Mouse (Mus musculus) cerebellum, postnatal 4 days (tissue): ENCODE results near the gene Otx2.

ENCODE experiments used
- DNase-seq, 2 experiments: peaks; one replicate each; pipeline ENCODE4 v3.0.0; 2022; ENCODE audit warnings: low spot score in 2 of 2, mixed read lengths in 1 of 2

Gene Otx2

DNA sequence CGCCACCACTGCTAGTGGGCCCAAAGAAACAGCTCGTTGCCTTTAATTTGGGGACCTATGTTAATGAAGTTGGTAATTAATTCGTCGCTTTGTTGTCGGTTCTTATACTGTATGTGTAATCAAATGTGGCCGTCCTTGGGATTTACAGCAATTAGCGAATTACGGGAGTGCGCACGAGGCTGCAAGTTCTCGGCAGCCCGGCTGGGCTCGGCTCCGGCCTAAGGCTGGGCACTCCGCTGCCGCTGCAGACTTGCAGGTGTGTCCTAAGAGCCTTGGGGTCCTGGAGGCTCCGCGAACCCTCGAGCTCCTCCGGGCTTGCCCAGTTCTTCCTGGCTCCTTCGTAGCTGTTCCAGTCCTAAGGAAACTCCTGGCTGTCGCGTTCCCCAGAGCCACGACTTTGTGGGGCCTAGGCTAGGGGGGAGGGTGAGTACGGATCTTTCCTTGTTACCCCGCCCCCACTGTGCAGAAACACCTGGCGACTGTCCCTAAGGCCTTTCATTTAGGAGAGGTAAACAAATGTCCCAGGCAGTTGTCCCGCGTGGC lies 4.8 kb downstream of the Otx2 start:
- no peak for DNase-seq

DNA sequence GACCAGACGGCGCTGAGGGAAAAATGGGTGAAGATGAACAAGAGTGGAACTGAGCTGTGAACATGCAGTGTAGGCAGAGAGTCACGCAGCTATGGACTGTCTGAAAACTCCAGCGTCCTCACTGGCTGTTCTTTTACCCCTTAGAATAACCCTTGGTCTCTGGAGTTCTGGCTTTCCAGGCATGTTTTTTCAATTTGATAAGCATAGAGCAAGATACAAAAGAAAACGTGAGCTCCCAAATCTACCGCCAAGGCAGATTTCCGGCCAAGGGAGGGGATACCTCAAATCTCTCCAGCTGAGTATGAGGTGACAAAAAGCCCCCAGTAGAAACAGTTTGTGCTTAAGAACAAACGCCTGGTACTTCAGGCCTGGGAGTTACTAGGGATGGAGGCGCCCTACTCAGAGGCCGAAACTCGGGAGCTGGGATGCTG lies 5.6 kb downstream of the Otx2 start:
- DNase-seq, result no peak

DNA sequence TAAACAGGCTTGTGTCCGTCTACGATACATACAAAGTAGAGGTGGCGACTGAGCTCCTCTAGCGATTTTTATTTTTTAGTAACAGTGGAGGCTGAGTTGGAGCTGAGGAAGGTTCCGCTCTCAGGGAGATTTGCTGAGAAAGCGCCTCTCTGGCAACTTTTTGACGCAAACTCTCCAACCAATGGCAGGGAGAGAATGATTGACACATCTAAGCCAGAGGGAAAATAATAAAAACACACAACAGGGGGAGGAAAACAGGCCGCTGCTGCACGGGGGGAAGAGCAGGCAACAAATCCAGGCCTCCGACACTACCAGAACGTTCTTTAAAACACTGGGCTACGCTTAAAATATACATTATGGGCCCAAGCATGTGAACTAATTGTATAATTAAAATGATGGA lies 6.2 kb downstream of the Otx2 start:
- DNase-seq, result no peak

DNA sequence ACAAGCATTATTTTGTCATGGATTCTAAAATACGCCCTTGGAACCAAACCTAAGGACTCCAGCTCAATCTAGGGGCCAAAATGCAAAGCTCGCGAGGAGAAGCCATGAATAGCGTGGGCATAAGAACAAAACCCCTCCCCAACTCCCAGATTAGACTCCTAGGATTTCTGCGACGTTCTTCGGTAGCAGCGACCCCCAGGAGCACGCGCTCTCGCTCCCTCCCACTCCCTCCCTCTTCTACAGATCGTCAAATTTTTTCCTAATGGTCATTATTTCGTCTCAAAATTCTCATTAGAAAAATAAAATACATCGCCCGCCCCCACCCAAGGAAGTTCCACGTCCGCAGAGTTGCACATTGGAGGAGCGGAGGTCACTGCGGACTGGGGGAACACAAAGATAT lies 6.8 kb downstream of the Otx2 start:
- no peak for DNase-seq

DNA sequence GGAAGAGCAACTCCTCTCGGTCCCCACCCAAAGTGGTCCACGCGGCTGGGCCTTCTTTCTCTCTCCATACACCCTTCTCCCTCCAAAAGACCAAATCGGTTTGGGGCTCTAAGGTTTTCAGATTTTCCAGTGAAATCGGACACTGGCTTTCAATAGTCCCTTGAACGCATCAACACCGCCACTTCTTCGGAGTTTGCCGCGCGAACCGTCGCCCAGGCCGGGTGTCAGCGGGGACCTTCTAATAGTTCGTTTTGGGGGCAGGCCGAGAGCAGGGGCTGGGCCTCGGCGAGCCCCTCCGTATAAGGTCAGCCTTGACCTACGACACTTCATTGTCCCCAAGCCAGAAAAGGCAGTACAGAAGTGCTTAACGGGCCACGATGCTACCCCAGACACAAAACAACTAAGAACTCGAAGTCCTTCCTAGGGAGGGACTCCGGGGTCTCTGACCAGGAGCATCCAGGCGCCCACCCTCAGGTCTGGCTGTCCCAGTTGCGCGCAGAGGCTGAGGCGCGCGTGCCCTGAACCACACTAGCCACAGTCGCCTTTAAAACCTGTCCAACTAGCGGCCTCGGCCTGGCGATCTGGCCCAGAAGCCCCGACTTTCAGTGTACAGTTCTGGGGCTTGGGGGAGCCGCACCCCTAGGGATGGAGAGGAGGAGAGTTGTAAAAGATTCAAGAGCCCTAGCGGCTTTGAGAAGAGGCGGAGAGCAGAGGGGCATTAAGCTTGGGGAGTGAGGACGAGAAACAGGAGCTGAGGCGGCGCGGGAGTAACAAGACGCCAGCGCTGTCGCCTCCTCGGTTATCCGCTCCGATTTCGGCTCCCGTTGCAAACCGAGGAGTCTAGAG lies 7.6 kb downstream of the Otx2 start:
- no peak for DNase-seq

DNA sequence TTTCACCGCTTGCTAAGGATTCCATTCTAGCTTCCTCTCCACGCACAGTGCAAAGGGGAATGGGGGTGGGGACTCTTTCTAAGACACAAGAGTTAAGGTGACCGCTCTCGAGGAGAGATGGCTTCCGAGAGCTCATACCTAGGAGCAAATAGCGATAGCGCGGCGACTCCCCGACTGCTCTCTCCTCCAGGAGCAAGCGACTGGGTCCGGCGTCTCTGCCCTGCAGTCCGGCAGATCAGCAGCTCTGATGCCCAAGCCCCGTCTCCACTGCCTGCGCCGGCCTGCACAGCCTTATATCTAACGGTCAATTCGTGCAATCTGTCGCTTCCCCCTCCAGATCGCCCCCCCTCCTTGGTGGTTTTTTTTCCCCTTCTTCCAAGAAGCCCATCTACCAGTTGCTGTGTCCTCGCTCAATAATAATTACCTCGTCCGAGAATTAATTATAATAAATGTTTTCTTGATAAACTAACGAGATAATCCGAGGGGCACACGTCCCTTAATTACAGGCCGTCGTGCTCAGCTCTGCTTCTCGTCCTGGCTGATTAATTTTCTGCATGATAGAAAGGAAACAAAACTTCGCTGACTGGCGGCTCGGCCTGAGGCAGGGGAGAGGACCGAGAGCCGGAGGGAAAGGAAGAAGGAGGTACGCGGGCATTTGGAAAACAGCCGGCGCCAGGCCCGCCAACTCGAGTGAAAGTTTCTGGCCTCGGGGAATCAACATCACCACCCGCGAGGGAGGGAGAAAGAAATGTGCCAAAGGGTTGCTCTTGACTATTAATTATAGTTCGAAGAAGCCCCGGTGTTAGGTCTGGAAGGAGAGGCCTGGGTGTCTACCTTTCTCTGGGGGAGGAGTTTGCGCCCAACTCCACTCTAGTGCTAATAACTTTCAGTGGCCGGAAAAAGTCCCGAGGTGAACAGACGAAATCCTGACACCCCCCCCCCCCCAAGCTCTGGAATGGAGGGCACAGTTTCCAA lies 8.5 kb downstream of the Otx2 start:
- DNase-seq, result peak in 1 of 2 experiments; percentile 41

DNA sequence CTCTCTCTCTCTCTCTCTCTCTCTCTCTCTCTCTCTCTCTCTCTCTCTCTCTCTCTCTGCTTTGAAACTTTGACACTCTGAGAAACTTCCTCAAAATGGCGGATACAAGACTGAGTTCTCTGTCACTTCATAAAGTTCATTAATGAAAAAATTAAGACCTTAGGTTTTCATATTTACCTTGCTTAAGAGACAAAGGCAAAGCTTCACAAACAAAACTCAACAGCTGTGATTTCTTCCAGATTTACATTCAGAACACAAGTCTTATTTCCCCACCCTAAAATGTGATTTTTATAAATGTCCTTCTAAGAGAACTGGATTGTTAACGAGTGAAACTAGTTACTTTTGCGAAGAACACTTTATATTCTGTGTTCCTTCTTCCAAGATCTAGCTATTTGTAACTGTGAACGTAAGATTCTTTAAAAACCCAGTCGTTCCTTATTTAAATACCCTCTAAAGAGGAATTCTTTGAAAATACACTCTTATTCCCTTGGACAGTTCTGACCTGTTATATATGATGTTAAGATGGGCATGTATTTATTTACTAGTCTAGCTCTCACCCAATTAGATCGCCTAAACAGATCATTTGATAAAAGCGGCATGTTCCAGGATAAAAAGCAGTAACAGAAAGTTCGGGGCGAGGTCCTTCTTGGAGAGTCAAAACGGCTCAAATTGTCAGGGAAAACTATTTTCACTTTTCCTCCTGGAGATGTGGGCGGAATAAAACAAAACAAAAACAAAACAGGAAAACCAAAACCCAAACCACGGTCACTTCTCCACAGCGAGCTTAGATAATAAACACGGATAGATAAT lies 9.4 kb downstream of the Otx2 start:
- DNase-seq, result no peak

DNA sequence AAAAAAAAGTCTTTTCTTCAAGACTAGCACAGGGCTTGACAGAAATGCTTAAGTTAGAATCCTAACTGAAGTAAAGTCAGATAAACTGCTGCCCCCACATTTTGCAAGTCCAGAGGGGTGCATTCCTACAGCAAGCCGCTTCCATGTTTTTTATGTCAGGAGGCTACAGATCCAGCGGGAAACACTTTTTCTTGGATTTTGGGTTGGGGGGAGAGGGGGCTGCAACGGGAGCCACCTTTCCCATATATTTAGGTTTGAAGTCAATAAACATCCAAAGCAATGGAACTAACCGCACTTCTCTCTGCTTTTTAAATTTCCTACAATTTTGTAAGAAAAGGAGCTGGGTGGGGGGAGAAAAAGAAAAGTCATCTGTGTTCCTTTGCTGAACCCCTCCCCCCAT lies 10.1 kb downstream of the Otx2 start:
- no peak for DNase-seq

DNA sequence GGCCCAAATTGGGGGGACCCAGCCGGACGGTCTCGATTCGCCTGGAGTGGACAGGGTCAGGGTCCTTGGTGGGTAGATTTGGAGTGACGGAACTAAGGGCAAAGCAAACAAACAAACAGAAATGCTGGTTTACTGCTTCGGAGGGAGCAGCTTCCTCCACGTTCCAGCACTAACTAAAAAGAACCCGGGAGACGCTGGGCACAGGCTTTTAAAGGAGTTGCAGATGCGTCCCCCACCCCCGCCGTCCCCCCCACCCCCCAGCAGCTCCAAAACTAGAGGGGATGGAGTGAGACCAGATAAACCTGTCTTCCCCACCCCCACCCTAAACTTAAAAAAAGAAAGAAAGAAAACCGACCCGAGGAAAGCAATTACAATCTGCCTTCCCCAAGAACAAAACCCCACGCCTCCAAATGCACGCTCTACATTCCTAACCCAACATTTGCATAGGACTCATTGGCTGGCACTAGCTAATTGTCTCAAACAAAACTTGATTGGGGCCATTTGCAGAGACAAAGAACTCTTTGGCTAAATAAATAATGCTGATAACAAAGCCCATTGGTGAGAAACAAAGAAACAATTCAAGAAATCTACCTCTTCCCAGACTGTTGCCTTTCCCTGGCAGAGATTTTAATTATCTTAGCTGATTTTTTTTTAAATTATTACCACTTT lies 10.9 kb downstream of the Otx2 start:
- no peak for DNase-seq

DNA sequence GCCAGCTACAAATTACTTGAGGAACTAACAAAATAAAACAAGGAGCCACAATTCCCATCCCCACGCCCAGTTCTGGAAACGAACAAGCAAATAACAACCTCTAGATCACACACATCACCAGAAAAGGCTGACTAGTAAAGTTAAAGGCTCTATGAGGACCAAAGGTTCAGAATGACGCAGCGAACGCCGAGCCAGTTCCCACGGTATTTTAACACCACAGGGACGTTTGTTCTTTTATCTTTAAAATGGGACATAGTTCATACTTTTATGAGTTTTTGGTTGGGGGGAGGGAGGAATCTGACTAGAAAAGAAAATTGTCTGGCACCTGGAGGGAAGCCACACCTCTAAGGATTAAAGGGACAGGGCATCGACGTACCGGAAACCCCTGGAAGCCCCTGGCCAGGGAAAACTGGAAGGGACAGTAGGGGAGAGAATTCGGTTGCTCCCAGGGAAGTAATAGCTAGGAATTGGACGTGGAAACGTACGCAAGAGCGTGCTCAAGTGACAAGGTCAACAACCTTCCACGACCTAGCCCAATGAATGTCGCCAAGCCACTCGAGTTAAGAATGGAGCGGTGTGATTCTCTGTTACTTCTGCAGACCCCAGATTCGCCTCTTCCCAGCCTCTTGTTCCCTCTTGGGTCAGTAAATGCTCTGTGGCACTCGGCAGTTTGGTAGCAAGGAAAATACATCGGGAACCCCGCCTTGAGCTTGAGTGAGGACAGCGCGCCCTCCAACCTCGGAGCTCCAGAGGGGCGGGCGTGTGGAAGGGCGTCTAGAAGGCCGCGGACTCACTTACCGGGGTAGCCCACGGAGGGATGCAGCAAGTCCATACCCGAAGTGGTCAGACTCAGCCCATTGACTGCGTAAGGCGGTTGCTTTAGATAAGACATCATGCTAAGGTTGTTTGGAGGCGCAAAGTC lies 11.7 kb downstream of the Otx2 start:
- DNase-seq, result no peak

DNA sequence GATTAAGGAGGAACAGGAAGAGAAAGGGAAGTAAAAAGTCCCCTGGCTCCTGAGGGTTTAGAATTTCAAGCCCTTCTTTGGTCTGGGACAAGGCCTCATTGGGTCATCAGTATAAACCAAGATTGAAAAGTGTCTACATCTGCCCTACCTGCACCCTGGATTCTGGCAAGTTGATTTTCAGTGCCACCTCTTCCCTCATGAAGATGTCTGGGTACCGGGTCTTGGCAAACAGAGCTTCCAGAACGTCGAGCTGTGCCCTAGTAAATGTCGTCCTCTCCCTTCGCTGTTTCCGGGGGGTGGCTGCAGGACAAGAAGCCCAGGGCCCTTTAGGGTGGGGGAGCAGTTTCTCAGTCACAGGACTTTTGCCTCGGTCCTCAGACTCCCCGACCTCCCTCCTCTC lies 12.5 kb downstream of the Otx2 start:
- DNase-seq, result no peak

DNA sequence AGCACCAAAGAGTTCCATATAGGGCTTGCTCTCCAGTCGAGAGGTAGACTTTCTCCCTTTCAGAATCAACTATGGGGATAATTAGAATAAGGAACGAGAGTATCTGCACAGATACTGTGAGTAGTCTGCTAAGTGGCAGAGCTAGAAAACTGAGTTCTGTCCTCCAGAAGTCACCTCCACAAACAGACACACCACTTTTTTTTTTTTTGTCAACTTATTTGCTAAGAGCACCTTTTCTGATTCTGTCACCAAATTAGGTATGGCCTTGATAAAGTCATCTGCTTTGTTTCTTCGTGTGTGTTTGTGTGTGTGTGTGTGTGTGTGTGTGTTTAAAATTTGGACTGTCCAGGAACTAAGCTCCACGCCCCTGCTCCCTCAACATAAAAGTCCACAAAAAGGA lies 13.0 kb downstream of the Otx2 start:
- DNase-seq, result no peak

DNA sequence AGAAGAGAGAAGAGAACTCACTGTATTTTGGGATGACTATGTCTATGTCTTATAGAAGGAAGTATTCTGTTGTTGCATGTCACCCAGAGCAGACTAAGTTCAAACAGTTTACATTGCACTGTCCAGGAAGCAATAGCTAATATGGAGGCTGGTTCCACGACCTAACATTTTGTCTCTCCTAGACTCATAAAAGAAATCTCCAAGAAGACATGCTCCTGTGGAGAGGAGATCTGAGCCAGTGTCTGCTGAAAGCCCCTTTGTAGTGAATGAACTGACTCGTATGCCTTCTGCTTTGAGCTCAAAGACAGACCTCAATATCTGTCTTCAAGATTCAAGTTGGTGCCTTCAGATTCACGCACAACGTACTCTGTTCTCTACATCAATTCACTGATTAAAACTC lies 14.0 kb downstream of the Otx2 start:
- DNase-seq, result no peak

DNA sequence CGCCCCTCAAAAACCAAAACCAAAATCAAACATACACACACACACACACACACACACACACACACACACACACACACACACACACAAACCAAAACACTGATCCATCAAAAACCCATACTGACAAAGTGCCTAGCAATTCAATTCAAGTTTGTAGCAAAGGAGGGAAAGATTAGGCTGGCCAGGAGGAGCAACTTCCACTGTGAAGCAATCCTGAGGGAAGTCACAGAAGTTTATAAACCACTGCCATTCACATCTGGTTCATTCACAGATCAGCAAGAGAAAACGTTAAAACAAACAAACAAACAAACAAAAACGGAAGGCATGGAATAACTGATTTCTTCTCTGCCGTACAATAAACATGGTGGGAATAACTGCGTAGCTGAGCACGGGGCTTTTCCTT lies 16.4 kb downstream of the Otx2 start:
- no peak for DNase-seq

DNA sequence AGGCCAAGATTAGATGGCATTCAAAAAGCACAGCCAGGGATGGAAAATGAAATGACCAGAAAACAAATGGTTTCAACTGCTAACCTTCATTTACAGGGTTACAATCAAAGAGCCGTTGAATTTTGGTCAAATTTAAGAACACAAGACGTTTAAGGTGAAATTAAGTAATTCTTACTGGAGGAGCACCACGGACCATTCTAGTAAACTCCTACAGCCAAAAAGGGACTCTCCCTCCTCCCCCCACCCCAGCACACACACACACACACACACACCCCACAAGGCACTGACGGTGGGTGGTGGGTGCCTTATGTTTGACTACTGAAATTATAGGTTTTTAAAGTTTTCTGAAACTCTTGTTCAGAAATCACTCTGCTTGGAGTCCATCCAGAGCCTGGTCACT lies 16.9 kb downstream of the Otx2 start:
- no peak for DNase-seq

DNA sequence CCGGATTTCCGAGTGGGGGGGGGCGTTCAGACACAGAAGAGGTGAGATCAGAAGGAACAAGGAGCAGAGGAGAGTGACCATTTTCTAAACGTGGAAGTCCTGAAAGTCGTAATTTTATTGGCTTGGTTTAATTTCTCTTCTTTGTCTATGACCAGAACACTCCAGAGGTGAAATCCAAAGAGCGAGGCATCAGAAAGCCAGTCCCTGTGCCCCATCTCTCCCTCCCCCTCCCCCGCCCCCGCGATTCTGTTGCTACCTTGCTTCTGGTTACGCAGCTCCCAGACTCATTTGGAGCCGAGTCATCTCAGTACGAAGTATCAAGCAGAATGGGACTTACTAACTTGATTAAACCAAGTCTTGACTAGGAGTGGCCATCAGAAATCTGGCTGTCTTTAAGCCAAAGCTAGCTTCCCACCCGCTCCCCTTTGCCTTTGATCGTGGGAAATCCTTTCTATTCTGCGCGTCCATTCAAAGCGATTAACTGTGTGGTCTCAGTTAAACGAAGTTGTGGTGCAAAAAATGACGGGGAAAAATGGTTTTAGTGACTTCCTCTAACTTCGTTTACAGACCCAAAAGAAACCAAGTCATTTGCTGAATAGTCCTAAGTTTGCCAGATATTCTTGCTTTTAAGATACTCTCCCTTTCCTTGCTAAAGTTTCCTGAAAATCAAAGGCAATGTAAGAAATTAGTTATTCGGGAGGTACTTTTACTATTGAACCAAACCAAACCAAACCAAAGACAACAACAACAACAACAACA lies 17.6 kb downstream of the Otx2 start:
- no peak for DNase-seq

DNA sequence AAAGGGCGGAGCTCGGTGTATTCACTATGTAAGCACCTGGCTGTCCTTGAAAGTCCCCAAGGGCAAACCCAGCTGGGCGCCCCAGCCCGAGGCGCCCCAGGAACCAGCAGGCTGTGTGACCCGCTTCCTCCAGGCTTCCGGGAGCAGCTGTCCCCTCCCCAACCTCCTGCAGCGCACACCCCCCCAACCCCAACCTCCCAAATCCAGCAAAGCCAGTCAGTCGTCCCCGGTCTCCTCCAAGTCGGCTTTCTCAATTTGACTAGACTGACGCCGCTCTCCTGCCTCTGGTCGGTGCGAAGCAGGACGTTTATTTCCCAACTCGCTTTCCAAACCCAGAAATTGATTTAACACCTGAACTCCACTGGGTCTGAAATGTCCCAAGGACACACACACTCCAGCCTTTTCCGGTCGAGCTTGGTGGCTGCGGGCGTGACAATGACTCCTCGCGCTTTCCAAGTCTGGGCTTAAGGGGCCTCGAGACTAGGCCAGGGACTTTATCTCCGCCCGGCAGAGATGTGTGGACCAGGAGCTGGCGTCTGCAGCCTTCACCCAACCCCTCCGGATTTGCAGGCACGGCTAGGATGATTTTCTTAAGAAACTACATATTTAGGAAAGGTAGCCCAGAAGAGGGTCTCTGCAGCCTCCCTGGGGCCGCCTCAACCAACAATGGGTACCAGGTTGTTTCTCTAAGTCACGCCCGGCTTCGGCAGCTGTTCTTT lies 18.4 kb downstream of the Otx2 start:
- DNase-seq, result no peak

DNA sequence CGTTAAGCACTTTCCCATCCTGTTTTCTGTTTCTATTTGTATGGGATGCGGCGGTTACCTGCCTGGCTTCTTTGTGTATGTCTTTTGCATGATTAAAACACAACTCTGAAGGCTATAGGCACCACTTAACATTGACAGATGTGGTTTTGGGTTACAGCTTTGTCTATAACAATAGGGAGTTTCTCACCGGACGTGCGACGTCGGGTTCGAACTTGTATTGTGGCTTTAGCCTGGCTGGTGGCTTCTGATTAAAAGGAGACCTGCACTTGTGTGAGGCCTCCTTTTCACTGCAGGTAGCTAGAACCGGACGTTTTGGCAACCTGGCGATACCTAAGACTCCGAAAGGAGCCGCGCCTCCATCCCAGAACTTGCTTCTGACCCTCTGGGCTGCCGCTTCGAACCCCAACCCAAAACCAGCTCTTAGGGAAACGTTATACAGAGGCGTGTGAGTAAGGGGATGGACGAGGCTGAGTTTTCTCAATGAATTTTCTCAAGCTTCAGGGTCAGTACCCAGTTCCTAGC lies 19.0 kb downstream of the Otx2 start:
- DNase-seq, result no peak
